Mouse (Mus musculus): ENCODE data around the gene Ostm1. TPM values are rescaled to one million over a fixed set of nuclear protein-coding genes. Genes with fewer than 3 reads are reported as not detected.

Gene Ostm1
- polyA plus RNA-seq, 1 experiment from 2014 or later = 23.9 TPM

DNA sequence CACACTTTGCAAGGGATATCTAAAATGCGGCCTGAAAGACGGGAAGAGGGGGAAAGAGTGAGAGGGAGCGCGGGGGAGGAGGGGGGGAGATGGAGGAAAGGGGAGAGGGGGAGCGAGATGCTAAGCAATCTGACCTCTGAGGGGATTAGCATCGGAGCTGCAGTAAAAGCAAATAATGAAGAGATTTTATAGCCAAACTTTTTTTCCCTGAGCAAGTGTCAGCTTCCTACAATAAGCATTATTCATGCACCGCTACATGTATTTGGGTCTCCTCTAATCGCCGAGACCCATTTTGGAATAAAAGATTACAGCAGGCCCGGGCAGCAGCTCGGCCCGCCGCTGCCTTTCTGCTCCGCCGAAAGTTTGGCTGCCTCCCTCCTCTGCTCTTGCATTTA is 5.3 kb upstream of the Ostm1 start:
- no peak overlapping the region for H3K4me3 ChIP-seq (ENCODE audit: low read depth, low read length)
- DNase-seq (ENCODE audit: low spot score) (no peak), ATAC-seq (no peak)
- no peak overlapping the region for H3K4me2 ChIP-seq (replicated peaks; ENCODE audit: low read depth, low read length)
- H3K36me3 ChIP-seq (ENCODE audit: insufficient read depth, low read length) = no peaks in the 10 kb centered on the region
- H3K9ac ChIP-seq (replicated peaks; ENCODE audit: low read depth) = no peak overlapping the region
- H3K9me3 ChIP-seq (ENCODE audit: low read length) = no peaks in the 10 kb centered on the region
- no peaks in the 10 kb centered on the region for H3K4me1 ChIP-seq (ENCODE audit: insufficient read depth, low read depth, low read length)
- H3K27me3 ChIP-seq (replicated peaks; ENCODE audit: insufficient read depth, low read length) = peaks cover 80% of the 10 kb centered on the region
- H3K27ac ChIP-seq (ENCODE audit: low read length) = no peak overlapping the region
- TF ChIP-seq CTCF (IDR thresholded peaks at IDR 0.05) = no peak
- TF ChIP-seq EP300 (IDR thresholded peaks at IDR 0.05) = no peak
- 2% methylated on average over 15 of the region's 15 CpGs for WGBS

DNA sequence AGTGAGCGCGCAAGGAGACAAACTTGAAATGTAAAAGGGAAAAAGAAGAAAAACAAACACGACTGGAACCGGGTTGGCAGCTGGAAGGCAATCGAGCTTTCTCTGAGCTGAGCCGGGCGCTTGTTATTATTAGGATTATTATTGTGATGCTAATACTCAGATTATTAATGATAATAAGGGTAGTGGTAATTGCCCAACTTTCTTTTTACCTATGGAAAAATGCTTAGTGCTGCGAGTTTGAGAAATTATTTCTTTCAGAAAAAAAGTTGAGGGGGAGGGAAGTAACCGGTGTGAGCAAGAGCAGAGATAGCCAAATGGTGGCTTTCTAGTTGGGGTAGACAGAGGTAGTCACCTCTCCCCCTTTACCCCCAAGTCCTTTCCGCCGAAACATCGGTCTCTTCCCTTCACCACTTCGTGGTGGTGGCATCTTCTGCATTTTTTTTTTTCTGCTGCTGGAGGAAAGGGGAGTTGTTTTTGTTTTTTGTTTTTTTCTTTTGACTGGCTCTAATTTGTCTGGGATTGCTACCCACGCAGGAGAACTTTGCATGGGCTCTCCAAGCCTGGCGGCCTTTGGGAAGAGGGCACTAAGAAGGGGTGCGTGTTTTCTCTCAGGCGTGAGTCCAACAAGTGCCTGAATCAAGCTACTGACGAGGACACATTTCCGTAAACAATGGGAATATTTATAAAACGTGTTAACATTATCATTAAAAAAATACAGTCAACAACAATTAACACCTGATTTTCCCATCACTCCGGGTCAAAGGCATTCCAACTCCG is 4.7 kb upstream of the Ostm1 start:
- H3K4me3 ChIP-seq (ENCODE audit: low read depth, low read length) = no peak overlapping the region
- no peak for DNase-seq (ENCODE audit: low spot score)

DNA sequence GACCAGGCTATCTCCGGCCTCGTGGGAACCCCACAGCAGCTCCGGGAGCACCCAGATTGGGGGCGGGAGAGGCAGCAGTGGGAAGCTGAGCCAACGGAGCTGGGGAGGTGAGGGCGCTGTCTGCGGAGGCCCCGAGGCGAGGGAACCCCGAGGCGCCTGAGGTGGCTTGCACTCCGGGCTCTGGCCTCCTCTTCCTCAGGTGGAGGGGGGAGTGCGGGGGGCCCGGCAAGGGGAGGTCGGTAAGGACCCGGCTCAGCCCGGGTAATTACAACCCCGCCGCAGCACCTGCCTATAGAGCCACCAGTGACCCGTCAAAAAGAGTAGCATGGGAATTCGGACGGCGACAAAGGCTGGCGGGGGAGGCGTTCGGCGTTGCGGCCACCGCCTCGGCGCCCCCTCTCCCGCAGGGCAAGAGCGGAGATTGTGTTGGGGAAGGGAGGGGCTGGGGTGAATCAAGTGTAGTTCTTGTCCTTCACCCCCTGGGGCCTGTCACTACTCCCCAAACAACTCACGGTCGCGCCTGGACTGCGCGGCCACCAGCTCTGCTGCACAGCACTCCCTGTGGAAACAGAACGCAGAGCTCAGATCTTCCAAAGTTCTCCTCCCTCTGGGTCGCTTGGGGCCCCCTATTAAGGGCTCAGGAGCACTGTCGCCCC is 4.0 kb upstream of the Ostm1 start:
- no peak for ATAC-seq
- WGBS = 1% methylated on average over 38 of the region's 41 CpGs

More for the DNA sequence above, 4.7 kb upstream of the Ostm1 start:
- ATAC-seq = no peak
- no peak overlapping the region for H3K9ac ChIP-seq (replicated peaks; ENCODE audit: low read depth)
- no peak for TF ChIP-seq CTCF (IDR thresholded peaks at IDR 0.05)
- TF ChIP-seq EP300 (IDR thresholded peaks at IDR 0.05) = no peak
- WGBS = 2% methylated on average over 22 of the region's 22 CpGs
- no peak overlapping the region for H3K27ac ChIP-seq (ENCODE audit: low read length)
- H3K27me3 ChIP-seq (replicated peaks; ENCODE audit: insufficient read depth, low read length) = peaks cover 80% of the 10 kb centered on the region
- no peaks in the 10 kb centered on the region for H3K36me3 ChIP-seq (ENCODE audit: insufficient read depth, low read length)
- H3K4me2 ChIP-seq (replicated peaks; ENCODE audit: low read depth, low read length) = no peak overlapping the region
- H3K4me1 ChIP-seq (ENCODE audit: insufficient read depth, low read depth, low read length) = no peaks in the 10 kb centered on the region; the same call in 1 of the 2 replicates
- H3K9me3 ChIP-seq (ENCODE audit: low read length) = no peaks in the 10 kb centered on the region

DNA sequence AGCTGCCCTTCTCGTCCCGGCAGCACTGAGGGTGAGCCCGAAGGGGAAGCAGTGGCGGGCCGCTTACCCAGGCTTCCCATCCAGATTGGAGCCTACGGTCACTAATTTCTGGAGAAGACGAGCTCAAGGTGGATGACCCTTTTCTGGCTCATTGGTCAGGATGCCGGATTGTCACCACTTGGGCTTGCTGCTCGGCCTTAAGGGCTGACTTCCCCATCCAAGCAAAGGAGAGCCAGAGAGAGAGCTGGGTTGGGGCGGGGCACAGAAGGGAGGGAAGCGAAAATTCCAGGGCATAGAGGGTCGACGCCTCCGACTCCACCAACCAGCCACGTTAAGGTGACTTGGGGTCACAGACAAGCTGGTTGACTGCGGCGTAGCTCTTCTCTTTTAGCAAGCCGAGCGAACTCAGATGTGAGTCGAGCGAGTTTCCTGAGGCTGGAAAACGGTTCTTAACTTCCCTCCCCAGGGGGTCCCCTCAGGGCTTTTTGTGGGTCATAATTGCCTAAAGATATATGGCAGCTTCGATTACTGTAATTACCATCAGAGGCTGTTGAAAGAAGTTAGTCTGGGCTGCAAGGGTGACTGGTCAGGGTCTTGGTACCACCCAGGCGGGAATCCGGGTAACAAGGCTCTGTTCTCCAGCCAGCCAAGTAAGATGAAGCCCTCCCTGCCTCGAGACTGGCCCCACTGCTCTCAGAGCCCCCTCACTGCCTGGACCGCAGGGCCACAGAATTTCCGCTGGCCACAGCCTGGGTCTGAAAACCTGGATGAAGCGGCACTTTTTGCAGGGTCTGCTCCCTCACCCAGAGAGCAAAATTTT is 3.3 kb upstream of the Ostm1 start:
- TF ChIP-seq CTCF (IDR thresholded peaks at IDR 0.05) (no peak), EP300 (IDR thresholded peaks at IDR 0.05) (no peak)
- H3K27me3 ChIP-seq (replicated peaks; ENCODE audit: insufficient read depth, low read length) = peaks cover 81% of the 10 kb centered on the region
- H3K9ac ChIP-seq (replicated peaks; ENCODE audit: low read depth) = no peak overlapping the region
- ATAC-seq (no peak), DNase-seq (ENCODE audit: low spot score) (no peak)
- no peak overlapping the region for H3K4me2 ChIP-seq (replicated peaks; ENCODE audit: low read depth, low read length)
- H3K4me3 ChIP-seq (ENCODE audit: low read depth, low read length) = no peak overlapping the region
- H3K4me1 ChIP-seq (ENCODE audit: insufficient read depth, low read depth, low read length) = no peaks in the 10 kb centered on the region; the same call in 1 of the 2 replicates
- no peaks in the 10 kb centered on the region for H3K9me3 ChIP-seq (ENCODE audit: low read length)
- 4% methylated on average over 29 of the region's 29 CpGs for WGBS
- no peaks in the 10 kb centered on the region for H3K36me3 ChIP-seq (ENCODE audit: insufficient read depth, low read length)
- H3K27ac ChIP-seq (ENCODE audit: low read length) = no peak overlapping the region

More for the DNA sequence above, 4.0 kb upstream of the Ostm1 start:
- no peaks in the 10 kb centered on the region for H3K36me3 ChIP-seq (ENCODE audit: insufficient read depth, low read length)
- no peak overlapping the region for H3K27ac ChIP-seq (ENCODE audit: low read length)
- peaks cover 81% of the 10 kb centered on the region for H3K27me3 ChIP-seq (replicated peaks; ENCODE audit: insufficient read depth, low read length)
- no peak for TF ChIP-seq EP300 (IDR thresholded peaks at IDR 0.05)
- TF ChIP-seq CTCF (IDR thresholded peaks at IDR 0.05) = no peak
- no peaks in the 10 kb centered on the region; the same call in 1 of the 2 replicates for H3K4me1 ChIP-seq (ENCODE audit: insufficient read depth, low read depth, low read length)
- H3K4me2 ChIP-seq (replicated peaks; ENCODE audit: low read depth, low read length) = no peak overlapping the region
- DNase-seq (ENCODE audit: low spot score) = no peak
- H3K4me3 ChIP-seq (ENCODE audit: low read depth, low read length) = no peak overlapping the region
- H3K9me3 ChIP-seq (ENCODE audit: low read length) = no peaks in the 10 kb centered on the region
- no peak overlapping the region for H3K9ac ChIP-seq (replicated peaks; ENCODE audit: low read depth)

DNA sequence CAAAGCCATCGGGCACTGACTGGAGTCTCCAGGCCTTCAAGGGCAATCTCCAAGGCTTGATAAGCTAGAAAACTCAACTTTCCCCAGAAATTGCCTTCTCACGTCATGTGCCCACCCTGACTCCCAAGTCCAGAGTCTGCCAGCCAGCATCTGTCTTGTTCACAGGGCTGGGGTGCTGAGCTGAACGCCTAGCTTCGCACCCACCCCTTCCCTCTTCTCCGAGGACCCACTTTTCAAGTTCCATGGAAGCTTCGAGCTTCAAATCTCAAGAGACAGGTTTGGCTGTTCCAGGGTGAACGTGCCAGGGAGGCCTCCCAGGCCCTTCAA is 2.7 kb upstream of the Ostm1 start:
- Histone ChIP-seq H3K36me3 (ENCODE audit: insufficient read depth, low read length) (no peaks in the 10 kb centered on the region), H3K4me3 (ENCODE audit: low read depth, low read length) (no peak overlapping the region), H3K9ac (replicated peaks; ENCODE audit: low read depth) (no peak overlapping the region), H3K27me3 (replicated peaks; ENCODE audit: insufficient read depth, low read length) (peaks cover 84% of the 10 kb centered on the region), H3K27ac (ENCODE audit: low read length) (no peak overlapping the region), H3K4me1 (ENCODE audit: insufficient read depth, low read depth, low read length) (no peaks in the 10 kb centered on the region; the same call in 1 of the 2 replicates), H3K9me3 (ENCODE audit: low read length) (no peaks in the 10 kb centered on the region), H3K4me2 (replicated peaks; ENCODE audit: low read depth, low read length) (no peak overlapping the region)
- DNase-seq (ENCODE audit: low spot score) = no peak
- ATAC-seq = no peak
- WGBS = 10% methylated on average over 7 of the region's 7 CpGs
- no peak for TF ChIP-seq EP300 (IDR thresholded peaks at IDR 0.05)
- TF ChIP-seq CTCF (IDR thresholded peaks at IDR 0.05) = no peak
